Mouse (Mus musculus) spleen, adult 2 months (tissue): ENCODE measurements around the gene Zfp131.

Experiments used
- CTCF ChIP-seq: fragments of 200-500 bp; IDR thresholded peaks from 2 replicates; pipeline ENCODE4 v1.5.1; 2011; ENCODE audit warnings: mild to moderate bottlenecking, inconsistent platforms; ENCODE audit not compliant: insufficient read depth, insufficient read length, insufficient replicate concordance; ENCODE audit errors: extremely low read depth
- POLR2A ChIP-seq: fragments of 200-500 bp; IDR thresholded peaks from 2 replicates; pipeline ENCODE4 v1.6.1; 2011; ENCODE audit warnings: low read depth, low read length, inconsistent platforms

- no peak for TF ChIP-seq POLR2A
- no peak for TF ChIP-seq CTCF
These were observed 34.8 kb downstream of the Zfp131 start, which contains the start of gene Nim1k for GRCm38 (mm10) chr13:119755681-119756471.
